Mouse (Mus musculus): Measurements from ENCODE around the gene Mcub. TPM values are rescaled to one million over a fixed set of nuclear protein-coding genes. Genes with fewer than 3 reads are reported as not detected.

The Mcub gene
- total RNA-seq, 2 experiments from 2014 or later: 3.6 to 5.8 TPM

DNA sequence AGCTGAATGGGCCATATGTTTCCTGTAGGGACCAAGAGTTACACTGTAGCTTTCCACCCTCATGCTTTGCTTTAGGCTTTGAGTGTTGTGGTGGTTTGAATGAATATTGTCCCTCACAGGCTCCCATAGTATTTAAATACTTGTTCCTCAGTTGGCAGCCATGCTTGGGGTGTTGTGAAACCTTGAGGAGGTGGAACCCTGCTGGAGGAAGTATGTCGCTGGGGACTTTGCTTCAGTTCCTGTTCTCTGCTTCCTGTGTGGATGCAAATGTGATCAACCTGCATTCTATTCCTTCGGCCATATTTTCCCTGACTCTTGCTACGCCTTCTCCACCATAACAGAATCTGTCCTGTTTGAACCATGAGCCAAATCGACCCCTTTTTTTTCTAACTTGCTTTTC is 16.7 kb downstream of the Mcub start:
- no peak for ATAC-seq (replicated peaks; ENCODE audit: low FRiP score, poor library complexity, severe bottlenecking)

- no peak for ATAC-seq (replicated peaks; ENCODE audit: low FRiP score, poor library complexity, severe bottlenecking)
Measured at GRCm38 (mm10) chr3:129949158-129949773, 20.7 kb downstream of the Mcub start.

DNA sequence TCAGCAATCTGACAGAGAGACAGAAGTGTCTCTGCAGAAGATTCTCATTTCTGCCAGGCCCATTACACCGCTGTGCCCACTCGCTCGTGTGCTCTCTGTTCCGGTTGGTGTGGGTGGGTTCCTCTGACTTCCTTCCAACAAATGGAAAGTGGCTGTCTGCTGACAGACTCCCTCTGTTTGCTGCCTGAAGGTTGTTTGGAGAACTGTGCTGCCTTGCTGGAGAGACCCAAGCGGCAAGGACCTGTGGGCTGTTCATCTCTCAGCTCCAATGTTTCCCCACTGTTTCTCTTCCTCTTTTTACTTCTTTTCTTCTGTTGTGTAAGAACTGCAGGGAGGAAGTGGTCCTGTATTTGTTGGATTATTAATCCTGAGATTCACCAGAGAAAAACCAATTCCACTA is 21.6 kb downstream of the Mcub start:
- no peak for ATAC-seq (replicated peaks; ENCODE audit: low FRiP score, poor library complexity, severe bottlenecking)

DNA sequence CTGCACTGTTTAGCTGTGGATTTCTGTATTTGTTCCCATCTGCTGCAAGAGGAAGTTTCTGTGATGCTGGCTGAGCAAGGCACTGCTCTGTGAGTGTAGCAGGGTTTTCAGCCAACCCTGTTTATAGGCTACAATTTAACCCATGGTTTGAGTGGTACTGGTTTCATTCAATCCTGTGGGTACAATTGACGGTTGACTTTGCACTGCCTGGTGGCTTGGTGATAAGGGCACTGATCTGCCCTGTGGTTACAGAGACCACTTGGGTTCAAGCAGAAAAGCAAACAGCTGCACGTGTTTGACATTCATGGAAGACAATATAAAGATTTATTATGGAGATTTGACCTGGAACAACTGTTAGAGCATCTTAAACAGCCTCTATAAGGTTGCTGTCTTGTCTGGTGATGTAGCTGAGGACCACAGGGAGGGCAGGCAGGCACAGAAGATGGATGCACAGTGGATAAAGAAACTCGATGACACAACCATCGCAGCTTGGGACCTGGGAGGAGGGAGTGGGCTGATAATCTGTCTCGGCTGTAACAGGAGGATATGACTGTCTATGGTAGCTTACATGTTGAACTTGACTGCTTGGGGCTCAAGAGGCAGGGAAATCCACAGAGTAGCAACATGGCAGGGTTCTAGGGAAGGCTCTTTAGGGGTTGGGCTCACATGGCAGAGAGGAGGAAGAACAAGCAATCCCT is 23.6 kb downstream of the Mcub start:
- no peak for ATAC-seq (replicated peaks; ENCODE audit: low FRiP score, poor library complexity, severe bottlenecking)

- ATAC-seq (replicated peaks; ENCODE audit: low FRiP score, poor library complexity, severe bottlenecking): no peak
Measured at GRCm38 (mm10) chr3:129943813-129944212, 26.2 kb downstream of the Mcub start.

- no peak for ATAC-seq (replicated peaks; ENCODE audit: low FRiP score, poor library complexity, severe bottlenecking)
Measured at GRCm38 (mm10) chr3:129941291-129941690, 28.7 kb downstream of the Mcub start.

DNA sequence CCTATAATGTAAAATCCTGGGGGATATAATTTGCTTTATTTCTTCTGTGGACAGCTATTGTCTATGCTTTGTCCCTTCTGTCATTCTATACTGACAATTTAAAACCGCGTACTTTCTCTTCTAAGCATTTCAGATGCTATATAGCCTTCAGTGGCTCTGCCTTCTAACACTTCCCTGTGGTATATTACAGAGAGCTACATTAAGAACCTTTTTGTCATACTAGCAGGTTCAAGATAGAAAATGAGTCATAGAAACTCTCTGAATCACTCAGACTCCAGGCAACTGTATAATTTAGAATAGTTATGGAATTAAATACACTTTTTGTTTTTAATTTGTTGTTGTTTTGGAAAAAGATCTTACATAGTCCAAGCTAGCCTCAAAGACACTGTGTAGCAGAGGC is 29.2 kb downstream of the Mcub start:
- no peak for ATAC-seq (replicated peaks; ENCODE audit: low FRiP score, poor library complexity, severe bottlenecking)

DNA sequence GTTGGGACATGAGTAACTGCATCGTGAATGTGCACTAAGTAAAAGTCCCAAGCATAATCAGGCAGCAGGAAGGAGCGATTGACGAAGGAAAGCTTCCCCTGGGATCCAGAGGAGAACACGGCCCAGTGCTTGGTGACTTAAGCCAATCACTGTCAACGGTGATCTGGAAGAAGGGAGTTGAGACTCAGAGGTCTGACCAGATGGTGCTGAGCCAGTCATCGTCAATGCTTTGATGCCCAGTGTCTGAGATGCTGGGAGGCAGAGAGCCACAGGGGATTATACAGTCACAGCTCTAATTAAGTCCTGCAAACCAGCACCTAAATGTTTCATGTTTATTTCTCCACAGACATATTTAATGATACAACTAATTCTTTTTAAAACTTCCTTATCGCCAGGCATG is 30.9 kb downstream of the Mcub start:
- no peak for ATAC-seq (replicated peaks; ENCODE audit: low FRiP score, poor library complexity, severe bottlenecking)

DNA sequence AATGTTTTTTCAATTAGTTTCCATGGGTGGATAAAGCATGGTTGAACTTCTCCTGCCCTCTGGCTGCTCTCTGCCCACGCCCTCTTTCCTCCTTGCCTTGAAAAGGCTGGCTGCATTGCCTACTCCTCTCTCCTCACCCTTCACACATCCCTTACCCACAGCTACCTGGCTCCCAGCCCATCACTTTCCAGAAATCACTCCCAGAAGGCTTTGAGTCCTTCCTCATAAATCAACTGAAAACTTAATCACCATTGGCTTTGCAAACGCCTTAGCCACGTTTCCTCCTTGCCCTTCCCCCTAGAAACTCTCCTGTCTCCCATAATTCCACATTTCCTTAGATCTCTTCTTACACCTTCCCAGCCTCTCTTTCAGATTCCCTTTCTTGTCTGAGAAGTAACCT is 32.2 kb downstream of the Mcub start:
- ATAC-seq (replicated peaks; ENCODE audit: low FRiP score, poor library complexity, severe bottlenecking): no peak

GRCm38 (mm10) chr3:129936561-129936960 is 33.4 kb downstream of the Mcub start:
- ATAC-seq (replicated peaks; ENCODE audit: low FRiP score, poor library complexity, severe bottlenecking): no peak

GRCm38 (mm10) chr3:129932443-129932842 is 37.6 kb downstream of the Mcub start:
- ATAC-seq (replicated peaks; ENCODE audit: low FRiP score, poor library complexity, severe bottlenecking): no peak

DNA sequence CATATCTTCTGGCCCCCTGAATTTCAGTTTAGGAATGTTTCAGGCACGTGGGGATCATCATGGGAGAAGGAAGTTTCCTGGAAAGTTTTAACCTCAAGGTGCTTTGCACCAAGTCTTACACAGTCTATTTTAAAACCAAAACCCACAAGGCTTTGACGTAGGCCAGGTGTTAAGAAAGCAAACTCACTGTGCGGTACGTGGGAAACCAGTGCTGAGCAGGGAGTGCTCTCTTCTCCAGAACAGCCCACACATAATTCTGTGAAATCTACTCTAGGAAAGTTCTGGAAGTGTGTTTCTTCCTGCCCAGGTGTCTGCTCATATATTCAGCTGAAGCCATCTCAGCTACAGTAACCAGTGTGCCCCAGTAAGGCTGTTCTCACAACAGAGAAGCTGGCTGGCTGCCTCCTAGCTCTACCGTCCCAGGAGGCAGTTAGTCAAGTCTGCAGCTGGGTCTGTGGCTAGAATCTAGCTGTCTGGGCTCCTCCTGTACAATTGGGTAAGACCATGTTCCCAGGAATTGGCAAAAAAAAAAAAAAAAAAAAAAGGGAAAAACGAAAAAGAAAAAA is 39.7 kb downstream of the Mcub start:
- no peak for ATAC-seq (replicated peaks; ENCODE audit: low FRiP score, poor library complexity, severe bottlenecking)

DNA sequence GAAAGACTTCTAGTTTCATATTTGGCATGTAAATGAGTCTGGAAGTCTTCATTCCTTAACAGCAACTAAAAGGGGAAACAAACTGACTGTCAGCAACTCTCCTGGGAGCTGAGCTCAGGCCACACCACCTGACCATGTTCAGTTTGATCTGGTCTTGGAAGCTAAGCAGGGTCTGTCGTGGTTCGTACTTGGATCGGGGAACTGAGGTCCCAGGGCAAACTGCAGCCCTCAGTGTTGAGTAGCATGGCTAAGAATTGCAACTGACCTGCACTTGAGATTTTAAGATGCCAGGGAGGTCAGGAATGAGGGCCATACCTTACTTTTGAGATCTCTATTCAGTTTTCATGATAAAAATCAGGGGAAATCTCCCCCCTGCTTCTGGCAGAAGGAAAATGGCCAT is 44.1 kb downstream of the Mcub start:
- no peak for ATAC-seq (replicated peaks; ENCODE audit: low FRiP score, poor library complexity, severe bottlenecking)

DNA sequence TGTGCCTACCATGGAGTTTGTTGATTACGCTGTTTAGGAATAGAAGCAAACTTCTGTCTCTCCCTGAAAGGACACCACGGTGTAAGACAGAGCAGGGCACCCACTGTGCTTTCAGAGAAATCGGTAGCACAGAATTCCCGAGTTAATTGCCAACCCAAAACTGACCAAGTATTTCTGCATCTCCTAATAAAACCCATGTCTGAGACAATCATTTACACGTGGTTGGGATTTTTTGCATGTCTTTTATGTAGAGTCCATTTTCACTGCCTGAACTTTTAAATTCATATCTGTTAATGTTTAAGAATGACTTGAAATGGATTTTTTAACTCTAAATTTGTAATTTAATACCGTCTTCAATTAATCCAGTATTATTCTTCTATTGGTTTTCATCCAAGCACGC is 46.4 kb downstream of the Mcub start:
- no peak for ATAC-seq (replicated peaks; ENCODE audit: low FRiP score, poor library complexity, severe bottlenecking)

DNA sequence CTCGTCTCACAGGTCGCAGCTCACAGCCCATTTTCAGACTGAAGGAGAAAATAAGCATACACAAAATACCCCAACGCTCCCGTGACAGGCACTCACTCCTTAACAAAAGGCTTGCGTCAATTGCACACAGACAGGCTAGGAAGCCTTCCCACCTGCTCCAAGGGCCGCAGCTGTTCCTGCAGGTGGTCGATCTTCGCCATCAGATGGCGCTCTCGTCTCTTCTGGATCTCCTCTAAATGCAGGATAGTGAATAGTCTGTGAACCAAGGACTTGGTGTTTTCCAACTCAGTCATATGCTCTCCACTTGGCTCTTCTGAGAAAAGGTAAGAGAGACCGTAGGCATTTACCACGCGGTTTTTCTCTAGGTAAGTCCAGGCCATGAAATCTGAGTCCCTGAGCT is 51.6 kb downstream of the Mcub start:
- ATAC-seq (replicated peaks; ENCODE audit: low FRiP score, poor library complexity, severe bottlenecking): no peak

DNA sequence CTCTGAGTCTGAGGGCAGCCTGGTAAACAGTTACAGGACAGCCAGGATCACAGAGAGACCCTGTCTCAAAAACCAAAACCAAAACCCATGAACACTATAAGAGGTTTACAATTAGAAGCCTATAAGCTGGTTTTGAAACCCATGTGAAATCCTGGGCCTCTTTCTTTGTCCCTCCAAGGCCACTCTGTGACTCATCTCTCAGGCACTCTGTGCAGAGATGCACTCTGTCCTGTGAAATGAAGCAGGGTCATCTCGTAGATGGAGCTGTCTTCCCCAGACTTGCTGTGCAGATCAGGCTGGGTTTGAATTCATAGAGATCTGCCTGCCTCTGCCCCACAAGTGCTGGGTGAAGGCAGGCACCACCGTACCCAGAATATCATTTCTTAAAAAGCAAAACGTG is 52.6 kb downstream of the Mcub start:
- no peak for ATAC-seq (replicated peaks; ENCODE audit: low FRiP score, poor library complexity, severe bottlenecking)

- ATAC-seq (replicated peaks; ENCODE audit: low FRiP score, poor library complexity, severe bottlenecking): no peak
Measured at GRCm38 (mm10) chr3:129913241-129913640, 56.8 kb downstream of the Mcub start.

GRCm38 (mm10) chr3:129912025-129912424 is 58.0 kb downstream of the Mcub start:
- no peak for ATAC-seq (replicated peaks; ENCODE audit: low FRiP score, poor library complexity, severe bottlenecking)

DNA sequence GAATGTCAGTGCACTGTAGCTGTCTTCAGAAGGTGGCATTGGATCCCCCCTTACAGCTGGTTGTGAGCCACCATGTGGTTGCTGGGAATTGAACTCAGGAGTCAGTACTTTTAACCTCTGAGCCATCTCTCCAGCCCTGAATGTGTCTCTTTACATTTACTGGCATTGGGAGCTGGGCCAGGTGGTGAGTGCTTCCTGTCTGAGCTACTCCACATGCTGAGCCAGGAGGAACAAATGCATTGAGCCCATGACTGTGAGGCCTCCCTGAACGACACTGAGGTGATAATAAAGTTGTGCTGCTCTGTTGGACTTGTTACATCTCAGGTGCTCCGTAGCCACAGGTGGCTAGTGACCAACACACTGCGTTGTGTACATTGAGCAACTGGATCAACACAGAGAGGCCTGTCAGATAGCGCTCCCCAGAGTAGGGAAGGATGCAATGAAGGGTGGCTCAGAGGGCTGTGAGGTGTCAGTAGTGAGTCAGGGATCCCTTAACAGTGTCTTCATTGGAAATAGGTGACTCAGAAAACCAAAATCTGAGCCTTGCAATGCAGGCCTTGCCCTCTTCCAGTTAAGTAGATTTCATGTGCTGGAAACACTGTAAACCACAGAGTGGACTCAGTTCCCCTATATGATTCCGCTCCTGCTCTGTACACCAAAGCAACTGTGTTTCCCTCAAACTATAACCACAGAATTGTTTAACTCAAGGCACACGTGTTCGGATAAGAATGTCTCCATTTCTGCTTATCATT is 65.4 kb downstream of the Mcub start:
- no peak for ATAC-seq (replicated peaks; ENCODE audit: low FRiP score, poor library complexity, severe bottlenecking)

- no peak for ATAC-seq (replicated peaks; ENCODE audit: low FRiP score, poor library complexity, severe bottlenecking)
Measured at GRCm38 (mm10) chr3:129903866-129904265, 66.1 kb downstream of the Mcub start.

GRCm38 (mm10) chr3:129903369-129903768 is 66.6 kb downstream of the Mcub start:
- no peak for ATAC-seq (replicated peaks; ENCODE audit: low FRiP score, poor library complexity, severe bottlenecking)
